Mouse (Mus musculus): ENCODE results near the gene Rhpn2. TPM values are rescaled to one million over a fixed set of nuclear protein-coding genes. Genes with fewer than 3 reads are reported as not detected.

Rhpn2 gene
- polyA plus RNA-seq, 1 experiment from 2014 or later = 3.9 TPM

DNA sequence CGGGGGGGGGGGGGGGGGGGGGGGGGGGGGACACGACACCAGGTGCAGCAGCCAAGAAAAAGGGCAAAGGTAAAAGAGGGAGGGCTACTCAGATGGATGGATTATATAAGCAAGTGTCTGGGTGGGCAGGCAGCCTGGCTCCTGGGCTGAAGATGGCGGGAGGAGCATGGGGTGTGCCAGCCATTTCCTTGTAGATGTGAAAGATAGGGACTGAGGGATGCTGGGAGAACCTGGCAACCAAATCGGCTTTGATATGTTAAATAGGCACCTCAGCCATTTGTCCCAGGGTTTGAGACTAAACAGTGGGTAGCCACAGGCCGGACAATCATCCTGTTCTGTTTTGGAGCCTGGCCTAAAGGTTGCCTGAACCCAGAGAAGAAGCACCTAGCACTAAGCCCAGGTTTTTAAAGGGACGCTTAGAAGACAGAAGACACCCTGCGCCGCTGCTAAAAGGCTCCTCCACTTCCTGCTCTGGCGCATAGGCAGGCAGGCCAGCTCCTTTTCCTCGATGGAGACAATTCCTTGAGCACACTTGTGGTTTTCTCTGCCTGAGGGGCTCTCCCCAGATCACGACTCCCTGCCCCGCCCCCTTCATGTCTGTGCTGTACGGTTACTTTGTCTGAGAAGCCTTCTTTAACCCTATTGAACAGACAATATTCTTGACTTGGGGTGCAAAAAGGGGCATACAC is 11.1 kb upstream of the Rhpn2 start:
- Histone ChIP-seq H3K36me3 (no peaks in the 10 kb centered on the region), H3K27me3 (no peaks in the 10 kb centered on the region), H3K9ac (peak overlapping the region; percentile 46; the same call in 1 of the 2 replicates), H3K4me2 (peak overlapping the region; percentile 14), H3K9me3 (no peaks in the 10 kb centered on the region), H3K27ac (0 out of 2 replicates have a peak overlapping the region, but pooled peaks have one; percentile 30), H3K4me1 (replicated peaks) (peaks cover 6% of the 10 kb centered on the region; the same call in 1 of the 2 replicates), H3K4me3 (no peak overlapping the region)
- ATAC-seq (ENCODE audit: low FRiP score) = peak; percentile 14; the same call in 1 of the 2 replicates
- WGBS = 4% methylated on average over 11 of the region's 13 CpGs

DNA sequence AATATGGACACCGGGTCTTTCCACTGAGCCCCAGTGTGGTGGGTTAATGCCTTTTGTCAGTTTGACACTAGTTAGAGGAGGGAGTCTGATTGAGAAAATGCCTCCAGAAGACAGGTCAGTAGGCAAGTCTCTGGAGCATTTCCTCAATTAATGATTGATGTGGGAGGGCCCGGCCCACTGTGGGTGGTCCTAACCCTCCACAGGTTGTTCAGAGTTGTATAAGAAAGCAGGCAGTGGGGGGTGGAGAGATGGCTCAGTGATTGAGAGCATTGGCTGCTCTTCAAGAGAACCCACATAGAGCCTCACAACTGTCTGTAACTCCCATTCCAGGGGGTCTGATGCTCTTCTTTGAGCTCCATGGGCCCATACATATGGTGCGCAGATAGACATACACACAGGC is 2.4 kb upstream of the Rhpn2 start:
- Histone ChIP-seq H3K27ac (no peak overlapping the region), H3K27me3 (peaks cover 41% of the 10 kb centered on the region), H3K4me3 (no peak overlapping the region), H3K4me1 (replicated peaks) (peaks cover 24% of the 10 kb centered on the region), H3K4me2 (no peak overlapping the region), H3K9ac (no peak overlapping the region), H3K36me3 (no peaks in the 10 kb centered on the region), H3K9me3 (no peaks in the 10 kb centered on the region)
- no peak for ATAC-seq (ENCODE audit: low FRiP score)
- WGBS = 27% methylated on average over 3 of the region's 3 CpGs

DNA sequence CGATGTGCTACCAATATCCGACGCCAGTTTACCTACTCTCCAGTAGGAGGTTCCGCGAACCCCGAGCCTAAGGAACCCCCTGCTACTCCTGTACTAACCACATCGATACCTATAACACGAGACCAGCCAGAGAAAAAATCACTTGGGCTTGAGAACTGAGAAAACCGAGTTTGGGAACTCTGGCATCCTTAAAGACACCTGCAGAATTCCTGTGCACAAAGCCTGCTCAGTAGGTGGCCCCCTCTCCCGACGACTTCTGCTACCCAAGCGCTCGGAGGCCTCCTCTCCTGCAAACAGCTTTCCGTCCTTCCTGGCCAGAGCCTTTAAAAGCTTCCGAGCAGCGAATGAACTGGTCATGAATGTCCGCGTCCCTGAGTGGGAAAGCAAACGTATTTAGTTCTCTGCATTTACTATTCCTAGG is 729 bp upstream of the Rhpn2 start:
- Histone ChIP-seq H3K9ac (peak overlapping the region; percentile 74), H3K4me1 (replicated peaks) (peaks cover 24% of the 10 kb centered on the region), H3K4me2 (peak overlapping the region; percentile 95), H3K4me3 (peak overlapping the region; percentile 58), H3K9me3 (no peaks in the 10 kb centered on the region), H3K36me3 (no peaks in the 10 kb centered on the region), H3K27me3 (peaks cover 48% of the 10 kb centered on the region), H3K27ac (peak overlapping the region; percentile 41)
- 0% methylated on average over 19 of the region's 19 CpGs for WGBS
- peak; percentile 44 for ATAC-seq (ENCODE audit: low FRiP score)

DNA sequence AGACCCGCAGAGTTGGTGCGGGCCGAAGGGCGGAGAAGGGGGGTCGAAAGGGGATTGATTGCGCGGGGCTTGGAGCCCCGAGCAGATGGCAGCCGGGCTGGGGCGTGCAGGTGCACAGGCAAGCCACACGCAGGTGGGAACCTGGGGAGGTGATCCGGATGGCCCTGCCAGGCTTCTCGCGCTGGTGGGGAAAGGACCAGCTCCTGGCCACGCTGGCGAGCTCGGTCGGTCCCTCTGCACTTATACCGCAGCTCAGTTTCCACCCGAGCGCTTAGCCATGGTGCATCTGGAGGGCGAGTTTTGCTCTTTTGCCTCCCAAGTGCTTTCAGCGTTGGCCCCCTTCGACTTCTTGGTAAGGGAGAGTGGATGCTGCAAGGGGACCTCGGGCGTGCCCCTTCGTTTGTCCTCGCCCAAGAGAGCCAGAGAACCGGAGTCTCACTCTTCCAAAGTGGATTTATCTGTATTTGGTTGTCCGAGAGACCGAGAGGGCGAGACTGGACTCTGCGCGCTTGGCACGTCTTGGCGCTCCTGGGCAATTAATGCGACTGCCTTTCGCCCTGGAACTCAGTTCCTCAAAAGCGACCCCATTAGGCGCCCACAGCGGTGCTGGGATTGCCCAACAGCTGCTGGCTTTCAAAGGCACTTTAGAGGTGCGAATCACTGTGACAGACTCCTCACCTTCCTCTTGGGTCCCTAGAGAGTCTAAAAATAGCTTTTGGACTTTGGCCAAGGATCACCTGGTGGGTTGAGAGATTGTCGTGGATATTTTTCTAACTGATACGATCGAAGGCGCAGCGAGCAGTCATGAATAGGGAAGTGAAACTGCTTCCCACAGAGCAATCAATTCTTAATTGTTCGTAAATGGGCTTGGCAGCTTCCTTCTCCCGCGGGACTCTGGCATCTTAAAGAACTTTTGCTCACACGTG is 820 bp downstream of the Rhpn2 start:
- under 1% methylated on average over 50 of the region's 51 CpGs for WGBS

DNA sequence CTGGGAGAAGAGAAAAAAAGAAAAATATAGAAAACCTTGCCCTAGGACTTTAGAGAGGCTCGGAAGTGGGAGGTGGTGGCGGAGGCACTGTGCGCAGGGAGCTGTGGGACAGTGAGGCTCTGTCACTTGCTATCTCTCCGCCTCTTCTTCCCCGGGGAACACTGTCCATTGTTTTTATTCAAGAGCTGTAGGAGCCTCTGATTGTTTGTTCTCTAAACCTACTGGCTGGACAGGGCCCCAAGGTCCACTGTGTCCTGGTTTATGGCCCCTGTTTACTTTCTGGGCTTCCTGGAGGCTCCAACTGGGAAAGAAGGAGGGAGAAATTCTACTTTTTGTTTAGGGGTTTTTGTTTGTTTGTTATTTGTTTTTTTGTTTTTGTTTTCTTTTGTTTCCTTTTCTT is 6.2 kb downstream of the Rhpn2 start:
- Histone ChIP-seq H3K27me3 (peaks cover 20% of the 10 kb centered on the region), H3K9me3 (no peaks in the 10 kb centered on the region), H3K4me1 (replicated peaks) (peaks cover 5% of the 10 kb centered on the region), H3K4me2 (no peak overlapping the region), H3K9ac (no peak overlapping the region), H3K4me3 (no peak overlapping the region), H3K36me3 (no peaks in the 10 kb centered on the region), H3K27ac (no peak overlapping the region)
- 16% methylated on average over 5 of the region's 5 CpGs for WGBS
- ATAC-seq (ENCODE audit: low FRiP score) = no peak

More for the DNA sequence above, 820 bp downstream of the Rhpn2 start:
- Histone ChIP-seq H3K27me3 (peaks cover 48% of the 10 kb centered on the region), H3K36me3 (no peaks in the 10 kb centered on the region), H3K4me3 (peak overlapping the region; percentile 58), H3K9me3 (no peaks in the 10 kb centered on the region), H3K27ac (no peak overlapping the region), H3K4me2 (peak overlapping the region; percentile 95), H3K9ac (peak overlapping the region; percentile 74), H3K4me1 (replicated peaks) (peaks cover 24% of the 10 kb centered on the region)
- no peak; the same call in 1 of the 2 replicates for ATAC-seq (ENCODE audit: low FRiP score)

DNA sequence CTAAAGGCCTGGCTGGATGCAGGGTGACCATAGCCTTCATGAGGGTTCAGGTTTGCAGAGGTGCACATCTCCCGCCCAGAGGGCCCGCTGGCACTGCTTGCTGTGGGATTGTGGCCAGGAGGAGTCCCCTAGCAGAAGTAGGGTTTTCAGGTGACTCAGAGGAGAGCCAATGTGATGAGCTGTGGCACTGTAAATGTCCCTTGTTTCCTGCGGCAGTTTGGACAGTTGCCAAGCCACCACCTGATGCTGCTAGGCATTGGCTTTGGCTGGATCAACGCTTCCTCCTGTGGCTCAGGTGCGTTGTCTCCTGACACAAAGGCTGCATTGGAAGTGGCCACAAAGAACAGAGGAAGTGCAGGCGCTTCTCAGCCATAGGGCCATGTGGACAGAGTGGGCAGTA is 7.3 kb downstream of the Rhpn2 start:
- Histone ChIP-seq H3K4me2 (no peak overlapping the region), H3K9ac (no peak overlapping the region), H3K4me1 (replicated peaks) (no peaks in the 10 kb centered on the region; the same call in 1 of the 2 replicates), H3K9me3 (no peaks in the 10 kb centered on the region), H3K27ac (no peak overlapping the region), H3K4me3 (no peak overlapping the region), H3K36me3 (no peaks in the 10 kb centered on the region), H3K27me3 (peaks cover 9% of the 10 kb centered on the region)
- ATAC-seq (ENCODE audit: low FRiP score) = no peak
- WGBS = 83% methylated on average over 6 of the region's 6 CpGs

DNA sequence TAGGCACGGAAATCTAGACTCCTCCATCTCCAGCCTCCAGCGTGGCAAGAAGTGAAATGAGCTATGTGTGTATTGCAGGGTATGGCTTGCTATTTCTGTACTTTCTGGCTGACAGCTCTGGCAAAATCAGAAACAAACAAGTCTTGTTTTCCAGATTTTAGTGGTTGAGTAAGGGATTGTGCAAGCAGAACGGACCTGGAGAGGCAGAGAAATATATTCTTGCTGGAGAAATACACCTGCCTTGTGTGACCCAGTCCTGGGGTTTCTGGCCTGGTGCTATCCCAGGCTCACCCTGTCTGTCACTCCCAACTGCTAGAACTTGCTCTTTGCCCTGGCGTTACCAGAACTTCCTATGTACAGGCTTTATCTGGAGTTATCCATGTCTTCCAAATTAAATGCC is 8.5 kb downstream of the Rhpn2 start:
- Histone ChIP-seq H3K27me3 (no peaks in the 10 kb centered on the region), H3K4me1 (replicated peaks) (no peaks in the 10 kb centered on the region; the same call in 1 of the 2 replicates), H3K27ac (no peak overlapping the region), H3K36me3 (no peaks in the 10 kb centered on the region), H3K9me3 (no peaks in the 10 kb centered on the region), H3K4me2 (no peak overlapping the region), H3K9ac (no peak overlapping the region), H3K4me3 (no peak overlapping the region)
- ATAC-seq (ENCODE audit: low FRiP score) = no peak
- WGBS = 87% methylated on average over 4 of the region's 4 CpGs

DNA sequence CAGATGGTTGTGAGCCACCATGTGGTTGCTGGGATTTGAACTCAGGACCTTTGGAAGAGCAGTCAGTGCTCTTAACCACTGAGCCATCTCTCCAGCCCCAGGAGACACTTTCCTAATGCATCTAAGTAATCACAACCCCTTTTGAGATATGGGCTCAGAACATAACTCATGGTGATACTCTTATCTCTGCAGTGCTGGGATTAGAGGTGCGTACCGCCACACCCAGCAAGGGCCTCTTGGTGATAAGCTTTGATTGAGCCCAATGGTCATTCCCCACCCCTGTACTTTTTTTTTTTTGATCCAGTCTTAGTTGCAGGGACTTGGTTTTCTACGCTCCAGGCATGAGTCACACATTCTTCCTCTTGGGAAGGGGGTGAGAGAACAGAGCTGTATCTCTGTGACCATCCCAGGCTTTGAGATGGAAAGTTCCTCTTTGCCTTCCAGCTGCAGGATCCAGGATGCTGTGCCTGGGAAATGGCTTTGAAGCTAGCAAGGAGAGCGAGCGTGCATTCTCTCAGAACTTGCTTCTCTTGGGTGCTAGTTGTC is 10.9 kb downstream of the Rhpn2 start:
- H3K27me3 ChIP-seq = no peaks in the 10 kb centered on the region
- no peak overlapping the region for H3K4me2 ChIP-seq
- ATAC-seq (ENCODE audit: low FRiP score) = no peak
- 97% methylated on average over 5 of the region's 5 CpGs for WGBS
- H3K4me1 ChIP-seq (replicated peaks) = no peaks in the 10 kb centered on the region; the same call in 1 of the 2 replicates
- no peak overlapping the region for H3K27ac ChIP-seq
- no peak overlapping the region for H3K9ac ChIP-seq
- H3K9me3 ChIP-seq = no peaks in the 10 kb centered on the region
- H3K4me3 ChIP-seq = no peak overlapping the region
- no peaks in the 10 kb centered on the region for H3K36me3 ChIP-seq

DNA sequence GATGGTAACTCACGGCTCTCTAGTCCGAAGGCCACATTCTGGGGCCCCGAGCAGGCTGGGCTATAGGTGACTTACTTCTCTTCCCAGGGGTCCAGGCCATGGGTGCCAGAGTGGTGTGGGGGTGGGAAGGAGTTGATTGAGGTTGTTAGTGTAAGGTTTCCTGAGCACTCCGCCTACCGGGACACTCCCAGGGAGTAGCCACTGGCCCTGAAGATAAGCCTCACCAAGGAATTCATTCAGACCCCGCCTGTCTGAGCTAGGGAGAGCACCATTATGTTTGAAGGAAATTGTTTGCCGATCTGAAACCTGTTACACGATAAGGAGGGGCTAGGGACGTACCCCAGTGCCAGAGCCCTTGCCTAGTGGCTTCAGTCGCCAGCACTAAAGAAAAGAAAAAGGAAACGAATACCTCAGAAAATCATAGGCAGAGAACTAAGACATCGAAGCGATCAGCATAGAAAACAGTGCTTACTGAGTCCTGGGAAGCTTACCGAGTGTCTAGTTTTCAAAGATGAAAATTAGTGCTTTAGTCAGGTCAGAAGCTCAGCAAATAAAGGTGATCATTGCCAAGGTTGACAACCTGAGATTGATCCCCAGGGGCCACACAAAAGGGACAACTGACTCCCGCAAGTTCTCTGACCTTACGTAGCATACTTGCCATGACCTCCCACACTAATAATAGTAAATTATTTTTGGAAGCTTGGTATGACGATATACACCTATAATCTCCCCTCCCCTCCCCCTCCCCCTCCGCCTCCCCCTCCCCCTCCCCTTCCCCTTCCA is 14.1 kb downstream of the Rhpn2 start:
- H3K4me1 ChIP-seq (replicated peaks) = no peaks in the 10 kb centered on the region
- no peak overlapping the region for H3K9ac ChIP-seq

DNA sequence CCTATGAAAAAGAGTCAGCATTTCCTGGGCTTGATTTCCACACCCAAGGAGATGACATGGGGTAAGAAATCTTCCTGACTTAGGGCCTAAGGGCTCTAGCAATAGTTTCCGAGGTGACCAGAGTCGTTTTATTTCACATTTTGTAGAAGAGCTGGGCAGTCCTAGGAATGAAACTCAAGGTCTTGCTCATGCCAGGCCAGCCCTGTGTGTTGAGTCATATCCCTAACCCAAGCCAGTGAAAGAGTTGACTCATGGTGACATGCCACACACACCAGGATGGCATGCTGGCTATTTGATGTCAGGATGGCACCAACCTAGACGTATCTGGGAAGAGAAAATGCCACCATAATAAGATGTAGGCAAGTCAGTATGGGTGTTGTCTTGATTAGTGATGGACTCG is 15.1 kb downstream of the Rhpn2 start:
- H3K4me1 ChIP-seq (replicated peaks) = no peaks in the 10 kb centered on the region
- no peak overlapping the region for H3K4me2 ChIP-seq
- no peak overlapping the region for H3K27ac ChIP-seq
- no peak for ATAC-seq (ENCODE audit: low FRiP score)
- no peaks in the 10 kb centered on the region for H3K36me3 ChIP-seq
- H3K4me3 ChIP-seq = no peak overlapping the region
- no peaks in the 10 kb centered on the region for H3K27me3 ChIP-seq
- no peaks in the 10 kb centered on the region for H3K9me3 ChIP-seq
- no peak overlapping the region for H3K9ac ChIP-seq
- 86% methylated on average over 4 of the region's 4 CpGs for WGBS

More for the DNA sequence above, 14.1 kb downstream of the Rhpn2 start:
- no peak overlapping the region for H3K27ac ChIP-seq
- H3K9me3 ChIP-seq = no peaks in the 10 kb centered on the region
- no peaks in the 10 kb centered on the region for H3K27me3 ChIP-seq
- 81% methylated on average over 17 of the region's 18 CpGs for WGBS
- ATAC-seq (ENCODE audit: low FRiP score) = no peak
- no peak overlapping the region for H3K4me2 ChIP-seq
- no peaks in the 10 kb centered on the region for H3K36me3 ChIP-seq
- H3K4me3 ChIP-seq = no peak overlapping the region

DNA sequence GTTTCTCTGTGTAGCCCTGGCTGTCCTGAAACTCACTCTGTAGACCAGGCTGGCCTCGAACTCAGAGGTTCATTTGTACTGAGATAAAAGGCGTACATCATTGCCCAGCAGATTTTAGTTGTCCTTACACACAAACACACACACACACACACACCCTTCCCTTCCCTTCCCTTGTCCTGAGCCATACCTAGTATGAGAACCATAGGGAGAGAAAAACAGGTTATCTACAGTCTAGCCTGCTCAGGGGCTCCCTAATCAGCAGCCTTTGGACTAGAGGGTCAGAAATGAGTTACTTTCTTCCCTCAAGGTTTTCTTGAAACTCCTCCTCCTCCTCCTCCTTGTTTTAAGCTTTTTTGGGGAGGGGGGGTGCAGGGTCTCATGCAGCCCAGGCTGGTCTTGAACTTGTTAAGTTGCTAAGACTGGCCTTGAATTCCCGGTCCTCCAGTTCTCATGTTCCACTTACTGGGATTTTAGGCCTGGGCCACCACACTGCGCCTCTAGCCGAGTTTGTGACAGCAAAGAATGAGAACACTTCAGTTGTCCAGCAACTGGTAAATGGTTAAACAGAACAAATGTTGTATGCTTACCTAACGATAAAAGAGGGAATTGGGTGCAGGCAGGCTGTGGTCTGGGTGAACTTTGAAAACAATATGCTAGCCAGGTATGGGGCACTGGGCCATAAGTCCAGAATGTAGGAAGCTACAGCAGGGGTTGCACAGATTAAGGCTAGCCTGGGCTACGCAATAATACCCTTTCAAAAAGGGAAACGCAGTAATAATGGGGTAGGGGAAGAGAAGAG is 16.1 kb downstream of the Rhpn2 start:
- H3K27me3 ChIP-seq = no peaks in the 10 kb centered on the region
- WGBS = 93% methylated on average over 8 of the region's 8 CpGs

More for the DNA sequence above, 16.1 kb downstream of the Rhpn2 start:
- no peak overlapping the region for H3K4me2 ChIP-seq
- H3K36me3 ChIP-seq = no peaks in the 10 kb centered on the region
- no peak overlapping the region for H3K27ac ChIP-seq
- H3K4me3 ChIP-seq = no peak overlapping the region
- no peak overlapping the region for H3K9ac ChIP-seq
- no peaks in the 10 kb centered on the region for H3K9me3 ChIP-seq
- no peaks in the 10 kb centered on the region for H3K4me1 ChIP-seq (replicated peaks)
- no peak for ATAC-seq (ENCODE audit: low FRiP score)
